Mouse (Mus musculus) brain, adult 2 months (tissue): ENCODE data around the gene Ncf1.

ENCODE experiments used
- DNase-seq: peaks from one replicate; pipeline ENCODE4 v3.0.0; 2011; ENCODE audit warnings: low read depth, low spot score

Ncf1 gene

DNA sequence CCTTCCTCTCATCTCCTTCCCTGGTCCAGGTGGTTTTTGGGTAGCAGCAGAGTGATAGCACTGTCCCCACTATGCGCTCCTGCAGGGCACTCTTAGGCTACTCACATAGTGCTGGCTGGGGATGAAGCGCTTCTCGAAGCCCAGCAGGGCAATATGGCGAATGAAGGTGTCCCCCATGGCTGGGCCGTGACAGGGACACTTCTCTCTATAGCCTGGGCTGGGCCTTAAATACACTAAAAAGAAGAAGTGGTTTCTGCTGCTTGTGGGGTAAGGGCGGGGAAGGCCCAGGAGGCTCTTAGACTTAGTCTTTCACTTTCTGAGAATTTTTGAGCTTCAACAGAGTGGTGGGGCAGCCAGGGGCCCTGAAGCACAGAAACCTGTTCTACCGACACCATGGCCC lies at the start of gene Ncf1:
Ncf1 (minus strand) TSS at position 235 of the 400 bp plus-strand sequence.
- no peak for DNase-seq

GRCm38 (mm10) chr5:134277109-134277508 lies 47.7 kb upstream of the Ncf1 start:
- DNase-seq = no peak

GRCm38 (mm10) chr5:134275556-134275955 lies 46.1 kb upstream of the Ncf1 start:
- DNase-seq = no peak

DNA sequence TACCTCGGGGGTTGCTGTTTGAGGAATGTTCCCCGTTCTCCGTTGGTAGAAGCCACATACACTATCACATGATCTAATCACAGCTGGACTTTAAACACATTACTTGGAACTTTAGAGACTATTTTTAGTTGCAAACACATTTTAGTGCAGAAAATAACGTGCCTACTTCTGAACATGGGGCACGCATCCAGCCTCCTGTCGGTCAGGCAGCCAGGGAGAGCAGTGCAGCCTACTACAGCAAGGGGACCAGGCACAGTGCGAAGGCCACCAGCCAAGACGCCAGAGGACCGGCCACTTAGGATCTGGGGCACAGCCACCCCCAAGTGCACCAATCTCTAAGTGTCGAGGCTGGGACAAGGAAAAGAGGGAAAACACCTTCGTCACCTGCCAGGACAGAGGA lies 45.6 kb upstream of the Ncf1 start:
- peak; percentile 38 for DNase-seq

DNA sequence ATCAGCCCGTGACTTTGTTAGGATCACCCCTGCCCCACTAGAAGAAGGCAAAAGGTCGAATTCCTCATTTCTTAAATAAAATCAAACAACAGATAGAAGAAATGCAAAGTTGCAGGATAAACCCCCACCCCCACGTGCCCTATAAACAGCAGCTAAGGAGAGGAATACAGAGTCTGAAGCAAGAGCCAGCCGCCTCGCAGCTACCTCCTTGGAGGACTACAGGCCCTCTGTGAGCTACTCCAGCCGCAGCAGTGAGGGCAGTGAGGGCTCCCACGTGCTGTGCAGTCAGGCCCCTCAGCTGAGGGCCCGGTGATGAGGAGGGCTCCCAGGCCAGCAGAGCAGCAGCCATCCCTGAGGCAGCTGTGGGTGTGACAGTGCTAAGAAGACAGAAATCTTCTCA lies 44.3 kb upstream of the Ncf1 start:
- no peak for DNase-seq

- DNase-seq = no peak
Observed at GRCm38 (mm10) chr5:134272761-134273160, 43.3 kb upstream of the Ncf1 start.

- no peak for DNase-seq
Observed at GRCm38 (mm10) chr5:134271421-134271820, 42.0 kb upstream of the Ncf1 start.

DNA sequence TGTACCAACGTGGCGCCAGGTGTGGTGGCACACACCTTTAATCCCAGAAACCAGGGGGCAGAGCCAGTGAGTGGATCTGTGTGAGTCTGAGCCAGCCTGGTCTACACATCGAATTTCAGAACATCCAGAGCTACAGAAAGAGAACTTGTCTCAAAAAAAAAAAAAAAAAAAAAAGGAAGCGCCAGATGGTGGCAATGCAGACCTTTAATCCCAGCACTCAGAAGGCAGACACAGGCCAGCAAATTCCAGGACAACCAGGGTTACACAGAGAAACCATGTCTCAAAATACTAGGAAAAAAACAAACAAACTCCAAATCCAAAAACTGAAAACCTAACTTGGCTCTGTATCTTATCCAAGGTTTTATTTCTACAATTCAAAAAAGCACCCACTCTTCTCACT lies 41.1 kb upstream of the Ncf1 start:
- peak; percentile 37 for DNase-seq

- DNase-seq = no peak
Observed at GRCm38 (mm10) chr5:134269751-134270150, 40.3 kb upstream of the Ncf1 start.

DNA sequence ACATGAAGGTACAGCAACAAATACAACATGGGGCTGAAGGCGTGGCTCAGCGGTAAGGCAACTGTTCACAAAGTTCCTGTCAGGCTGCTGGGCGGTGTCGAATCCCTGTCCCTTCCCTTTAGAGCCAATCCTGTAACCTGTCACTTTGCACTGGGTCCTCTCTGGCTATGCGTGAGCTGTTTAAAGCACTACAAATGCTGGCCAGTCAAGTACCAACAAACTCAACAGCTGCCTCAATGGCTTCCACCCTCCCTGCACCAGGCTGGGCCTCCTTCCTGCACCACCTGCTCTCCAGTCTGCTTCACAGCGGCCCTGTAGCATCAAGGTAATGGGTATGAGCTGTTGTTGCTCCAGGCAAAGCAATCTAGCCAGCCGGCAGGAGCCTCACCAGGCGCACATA lies 39.3 kb upstream of the Ncf1 start:
- DNase-seq = peak; percentile 42

GRCm38 (mm10) chr5:134266404-134266803 lies 37.0 kb upstream of the Ncf1 start:
- DNase-seq = peak; percentile 66

DNA sequence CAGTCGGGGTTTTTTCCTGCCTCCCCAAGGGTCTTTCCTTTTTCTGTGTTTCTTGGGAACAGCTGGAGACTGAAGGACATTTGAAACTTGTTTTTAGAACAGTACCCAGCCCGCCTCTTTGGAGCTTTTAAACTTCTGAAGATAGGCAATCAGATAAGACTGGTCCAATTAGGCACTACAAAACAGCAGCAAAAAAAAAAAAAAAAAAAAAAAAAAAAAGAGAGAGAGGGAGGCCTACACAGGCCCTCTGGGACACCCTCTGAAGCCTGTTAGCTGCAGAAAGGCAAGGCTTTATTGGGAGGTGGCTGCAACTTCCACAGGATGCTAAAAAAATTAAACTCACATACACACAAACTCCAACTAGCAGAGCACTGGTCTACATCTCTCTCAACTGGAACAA lies 36.5 kb upstream of the Ncf1 start:
- no peak for DNase-seq

DNA sequence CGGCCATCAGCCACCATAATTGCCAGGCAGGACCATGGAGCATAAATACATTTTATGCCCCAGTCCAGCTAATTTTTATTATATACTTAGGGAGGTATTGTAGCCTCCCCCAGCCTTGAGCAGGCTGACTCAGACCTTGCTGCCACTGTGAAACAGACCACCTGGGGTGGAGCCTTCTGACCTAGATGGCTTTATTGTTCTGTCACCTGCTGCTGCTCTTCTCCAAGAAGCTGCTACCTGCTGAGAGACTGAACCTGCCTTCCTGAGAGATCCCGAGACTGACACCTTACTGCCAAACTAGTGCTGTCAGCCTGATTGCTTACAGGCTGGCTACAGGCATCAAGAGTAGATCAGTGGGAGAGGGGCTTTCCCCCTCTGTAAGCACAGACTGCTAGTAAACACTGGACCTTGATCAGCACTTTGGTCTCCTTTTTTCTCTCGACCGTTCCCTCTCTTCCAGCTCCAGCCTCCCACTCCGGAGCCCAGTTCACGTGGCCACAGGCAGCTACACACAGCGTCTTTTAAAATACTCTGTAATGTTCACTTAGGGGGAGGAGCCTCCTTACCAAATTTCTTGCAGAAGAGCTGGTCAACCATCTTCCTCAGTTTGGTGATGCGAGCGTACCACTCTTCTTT lies 30.7 kb upstream of the Ncf1 start:
- peak; percentile 70 for DNase-seq

GRCm38 (mm10) chr5:134258934-134259333 lies 29.5 kb upstream of the Ncf1 start:
- DNase-seq = no peak

GRCm38 (mm10) chr5:134258395-134258794 lies 29.0 kb upstream of the Ncf1 start:
- no peak for DNase-seq

GRCm38 (mm10) chr5:134257349-134258031 lies 28.1 kb upstream of the Ncf1 start:
- DNase-seq = peak; percentile 51

DNA sequence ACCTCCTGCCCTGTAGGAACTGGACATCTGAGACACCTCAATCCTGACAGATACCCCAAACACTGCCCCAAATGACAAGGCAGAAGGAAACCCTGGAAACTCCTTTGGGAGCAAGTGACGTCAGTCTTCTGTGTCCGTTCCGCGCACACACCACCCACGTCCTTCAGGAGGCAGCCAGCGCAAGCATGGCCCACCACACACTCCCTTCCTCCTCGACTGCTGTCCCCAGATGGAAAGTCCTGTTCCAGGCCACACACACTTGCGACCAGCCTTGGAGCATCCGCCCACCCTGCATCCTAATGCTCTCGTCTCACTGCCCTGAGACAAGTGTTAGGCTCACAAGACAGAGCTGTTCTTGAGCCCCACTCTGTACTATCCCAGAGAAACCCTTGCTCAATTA lies 25.9 kb upstream of the Ncf1 start:
- DNase-seq = peak; percentile 59

DNA sequence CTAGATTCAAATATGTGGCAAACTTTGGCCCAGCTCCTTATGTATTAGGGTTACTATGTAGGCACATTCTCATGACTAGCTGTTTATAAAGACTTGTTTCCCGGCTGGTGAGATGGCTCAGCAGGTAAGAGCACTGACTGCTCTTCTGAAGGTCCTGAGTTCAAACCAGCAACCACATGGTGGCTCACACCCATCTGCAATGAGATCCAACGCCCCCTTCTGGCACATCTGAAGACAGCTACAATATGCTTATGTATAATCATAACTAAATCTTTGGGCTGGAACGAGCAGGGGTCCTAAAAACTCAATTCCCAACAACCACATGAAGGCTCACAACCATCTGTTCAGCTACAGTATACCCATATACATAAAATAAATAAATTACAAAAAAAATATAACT lies 24.4 kb upstream of the Ncf1 start:
- no peak for DNase-seq

- no peak for DNase-seq
Observed at GRCm38 (mm10) chr5:134251083-134251482, 21.7 kb upstream of the Ncf1 start.

- DNase-seq = no peak
Observed at GRCm38 (mm10) chr5:134250601-134251000, 21.2 kb upstream of the Ncf1 start.

DNA sequence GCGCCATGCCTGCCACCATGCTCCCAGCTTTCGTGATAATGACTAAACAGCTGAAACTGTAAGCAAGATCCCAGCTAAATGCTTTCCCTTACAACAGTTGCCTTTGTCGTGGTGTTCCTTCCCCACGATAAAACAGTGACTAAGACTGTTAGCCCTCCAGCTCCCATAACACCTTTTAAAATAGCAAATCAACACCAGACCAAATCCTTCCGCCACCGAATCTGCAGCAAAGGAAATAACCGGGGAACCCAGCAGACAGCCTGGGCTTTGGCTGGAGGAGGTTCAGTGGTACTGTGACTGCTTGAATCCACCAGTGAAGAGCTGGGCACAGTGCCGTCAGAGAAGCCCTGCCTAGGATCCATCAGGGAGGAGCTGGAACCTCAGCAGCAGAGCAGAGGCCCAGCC lies 19.8 kb upstream of the Ncf1 start:
- peak; percentile 78 for DNase-seq

DNA sequence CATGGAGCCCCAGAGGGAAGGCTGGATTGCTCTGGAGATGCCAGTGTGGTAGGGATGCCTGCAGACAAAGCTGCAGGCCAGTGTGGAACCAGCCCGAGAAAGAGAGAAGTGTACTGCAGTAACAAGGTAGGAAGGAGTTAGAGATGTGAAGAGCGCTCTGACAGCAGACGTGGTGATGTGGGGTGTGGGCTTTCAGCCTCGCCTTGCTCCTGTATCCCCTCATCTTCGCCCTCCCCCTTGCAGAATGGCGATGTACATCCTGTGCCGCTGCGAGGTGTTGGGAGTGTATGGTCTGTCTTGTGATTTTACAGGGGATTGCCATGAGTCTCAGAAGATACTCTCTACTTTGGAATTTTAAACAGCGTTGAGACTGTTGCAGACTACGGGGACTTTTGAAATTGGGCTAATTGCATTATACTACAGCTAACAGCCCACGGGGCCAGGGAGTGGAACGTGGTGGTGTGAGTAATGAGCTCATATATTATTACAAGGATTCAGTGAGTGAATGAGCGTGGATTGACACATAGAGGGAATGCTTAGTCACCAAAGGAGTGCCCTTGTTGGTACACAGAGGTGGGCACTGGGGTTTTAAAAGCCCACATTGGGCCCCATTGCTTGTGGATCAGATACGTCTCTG lies 19.3 kb upstream of the Ncf1 start:
- DNase-seq = no peak

- DNase-seq = no peak
Observed at GRCm38 (mm10) chr5:134246146-134246545, 16.7 kb upstream of the Ncf1 start.
